Mouse (Mus musculus): ENCODE data around the gene Gm47996.

GRCm38 (mm10) chr1:151259061-151259460 is 49.1 kb downstream of the Gm47996 start:
- no peak for TF ChIP-seq CTCF (IDR thresholded peaks at IDR 0.05; ENCODE audit: insufficient read depth, low read depth, low read length)
- TF ChIP-seq POLR2A (IDR thresholded peaks at IDR 0.05; ENCODE audit: insufficient read depth, low read depth, low read length) = no peak
